Mouse (Mus musculus): ENCODE results near the gene Defb15.
"Not testable (repeated sequence)": the region's sequence is repeated elsewhere in the genome, so short reads cannot be mapped to it uniquely, and the experiment has no call there.

Gene Defb15

GRCm38 (mm10) chr8:21932610-21933009 lies at the start of gene Defb15:
TSS of gene Defb15 (minus strand) at chr8:21932710.
- no peak for DNase-seq (ENCODE audit: low spot score in 2 of 2)

- no peak for DNase-seq (ENCODE audit: low spot score in 2 of 2)
Observed at GRCm38 (mm10) chr8:21981664-21982337, 49.3 kb upstream of the Defb15 start.

GRCm38 (mm10) chr8:21978193-21978592 lies 45.7 kb upstream of the Defb15 start:
- no peak for DNase-seq (ENCODE audit: low spot score in 2 of 2)

GRCm38 (mm10) chr8:21969475-21969874 lies 37.0 kb upstream of the Defb15 start, which contains the start of gene Ccdc70:
TSS of gene Ccdc70 (plus strand) at chr8:21969775.
- no peak for DNase-seq (ENCODE audit: low spot score in 2 of 2)

- no peak for DNase-seq (ENCODE audit: low spot score in 2 of 2)
Observed at GRCm38 (mm10) chr8:21966646-21967045, 34.1 kb upstream of the Defb15 start.

GRCm38 (mm10) chr8:21958414-21958813 lies 25.9 kb upstream of the Defb15 start, which contains the start of gene Fam90a1a:
TSS of gene Fam90a1a (plus strand) at chr8:21958714.
- DNase-seq (ENCODE audit: low spot score in 2 of 2), result no peak

GRCm38 (mm10) chr8:21956336-21956735 lies 23.8 kb upstream of the Defb15 start:
- no peak for DNase-seq (ENCODE audit: low spot score in 2 of 2)

GRCm38 (mm10) chr8:21955321-21955720 lies 22.8 kb upstream of the Defb15 start:
- DNase-seq (ENCODE audit: low spot score in 2 of 2), result no peak

- no peak for DNase-seq (ENCODE audit: low spot score in 2 of 2)
Observed at GRCm38 (mm10) chr8:21947311-21948017, 15.0 kb upstream of the Defb15 start.

GRCm38 (mm10) chr8:21946462-21946861 lies 14.0 kb upstream of the Defb15 start, which contains the start of gene Defb13:
TSS of gene Defb13 (plus strand) at chr8:21946762.
- DNase-seq (ENCODE audit: low spot score in 2 of 2), result no peak

GRCm38 (mm10) chr8:21938052-21938451 lies 5.5 kb upstream of the Defb15 start, which contains the start of gene Defb35:
TSS of gene Defb35 (plus strand) at chr8:21938352.
- not testable (repeated sequence) for DNase-seq (ENCODE audit: low spot score in 2 of 2)

- not testable (repeated sequence) for DNase-seq (ENCODE audit: low spot score in 2 of 2)
Observed at GRCm38 (mm10) chr8:21930754-21931153, 1.8 kb downstream of the Defb15 start.

GRCm38 (mm10) chr8:21915625-21916024 lies 16.9 kb downstream of the Defb15 start:
- no peak for DNase-seq (ENCODE audit: low spot score in 2 of 2)

- DNase-seq (ENCODE audit: low spot score in 2 of 2), result no peak
Observed at GRCm38 (mm10) chr8:21912554-21912953, 20.0 kb downstream of the Defb15 start.

GRCm38 (mm10) chr8:21911931-21912330 lies 20.6 kb downstream of the Defb15 start:
- no peak for DNase-seq (ENCODE audit: low spot score in 2 of 2)

GRCm38 (mm10) chr8:21906290-21906689 lies 26.2 kb downstream of the Defb15 start, which contains the start of gene Defb11:
TSS of gene Defb11 (minus strand) at chr8:21906412.
- not testable (repeated sequence) for DNase-seq (ENCODE audit: low spot score in 2 of 2)

GRCm38 (mm10) chr8:21885321-21885720 lies 47.2 kb downstream of the Defb15 start, which contains the start of gene Defb9:
TSS of gene Defb9 (minus strand) at chr8:21885421.
- not testable (repeated sequence) for DNase-seq (ENCODE audit: low spot score in 2 of 2)

Data from natural killer cell, adult 2 months (primary cell).